Mouse (Mus musculus) erythroblast, embryonic 14.5 days (primary cell): ENCODE data around the gene Mical3.

ENCODE experiments used
- GATA1 ChIP-seq: IDR thresholded peaks from 2 replicates; pipeline ENCODE4 v1.6.1; 2012; ENCODE audit warnings: low read length, inconsistent platforms, mixed read lengths
- TAL1 ChIP-seq: IDR thresholded peaks from 3 replicates; pipeline ENCODE4 v1.6.1; 2012; ENCODE audit warnings: low read length, inconsistent platforms, mixed read lengths

GRCm38 (mm10) chr6:121171102-121171501 is 40.3 kb upstream of the Mical3 start:
- TF ChIP-seq GATA1 (no peak), TAL1 (no peak)
